Mouse (Mus musculus) cortical plate, adult 2 months (tissue): ENCODE results near the gene Pin1. TPM values are rescaled to one million over a fixed set of nuclear protein-coding genes. Genes with fewer than 3 reads are reported as not detected.

Experiments used
- H3K27ac ChIP-seq: fragments of 200-500 bp; 2 replicates; pipeline ENCODE4 v1.5.1; 2012; ENCODE audit warnings: low read length, control low read depth, inconsistent platforms; ENCODE audit not compliant: insufficient read depth
- H3K4me1 ChIP-seq: fragments of 200-500 bp; 2 replicates; pipeline ENCODE4 v1.6.1; 2011; ENCODE audit warnings: low read length; ENCODE audit not compliant: control insufficient read depth, insufficient read depth
- H3K4me3 ChIP-seq: fragments of 200-500 bp; 2 replicates; pipeline ENCODE4 v1.5.1; 2011; ENCODE audit warnings: mild to moderate bottlenecking, low read length, control low read depth; ENCODE audit not compliant: insufficient read depth
- CTCF ChIP-seq: fragments of 200-500 bp; IDR thresholded peaks from 2 replicates; pipeline ENCODE4 v1.5.1; 2011; ENCODE audit warnings: mild to moderate bottlenecking, control low read depth, low read length; ENCODE audit not compliant: insufficient read depth; ENCODE audit errors: extremely low read depth
- POLR2A ChIP-seq: fragments of 200-500 bp; IDR thresholded peaks from 2 replicates; pipeline ENCODE4 v1.6.1; 2011; ENCODE audit warnings: mild to moderate bottlenecking, low read length, control low read depth; ENCODE audit not compliant: insufficient read depth; ENCODE audit errors: extremely low read depth
- polyA plus RNA-seq: library from polyadenylated mRNA; depleted of rRNA; stranded (reverse); fragments of >200 nt; gene quantifications from 2 replicates; pipeline ENCODE4 v1.2.3, GENCODE M21; 2012

The Pin1 gene
- polyA plus RNA-seq, 1 experiment, result 47.1 TPM

- peaks cover 14% of the 10 kb centered on the region for H3K4me1 ChIP-seq
- no peak overlapping the region for H3K27ac ChIP-seq
- TF ChIP-seq POLR2A, result no peak
- no peak for TF ChIP-seq CTCF
- no peak overlapping the region for H3K4me3 ChIP-seq
Measured at GRCm38 (mm10) chr9:20692863-20693262, 41.0 kb downstream of the Pin1 start.

GRCm38 (mm10) chr9:20694721-20695235 lies 42.9 kb downstream of the Pin1 start:
- Histone ChIP-seq H3K27ac (peak overlapping the region; percentile 39; the same call in 1 of the 2 replicates), H3K4me1 (peaks cover 12% of the 10 kb centered on the region), H3K4me3 (no peak overlapping the region)
- TF ChIP-seq CTCF (no peak), POLR2A (no peak)

GRCm38 (mm10) chr9:20696107-20696712 lies 44.3 kb downstream of the Pin1 start:
- TF ChIP-seq CTCF (no peak), POLR2A (no peak)
- Histone ChIP-seq H3K27ac (no peak overlapping the region), H3K4me3 (no peak overlapping the region), H3K4me1 (peaks cover 12% of the 10 kb centered on the region)

- Histone ChIP-seq H3K4me3 (no peak overlapping the region), H3K4me1 (peaks cover 8% of the 10 kb centered on the region), H3K27ac (no peak overlapping the region; the same call in 1 of the 2 replicates)
- TF ChIP-seq CTCF (no peak), POLR2A (no peak)
Measured at GRCm38 (mm10) chr9:20697466-20697865, 45.6 kb downstream of the Pin1 start.

- peak overlapping the region; percentile 93 for H3K27ac ChIP-seq
- no peak overlapping the region for H3K4me3 ChIP-seq
- H3K4me1 ChIP-seq, result peaks cover 12% of the 10 kb centered on the region
- no peak for TF ChIP-seq CTCF
- TF ChIP-seq POLR2A, result no peak
Measured at GRCm38 (mm10) chr9:20703832-20704380, 52.0 kb downstream of the Pin1 start.

GRCm38 (mm10) chr9:20705420-20705819 lies 53.5 kb downstream of the Pin1 start:
- Histone ChIP-seq H3K4me1 (peaks cover 12% of the 10 kb centered on the region), H3K4me3 (no peak overlapping the region), H3K27ac (no peak overlapping the region)
- TF ChIP-seq CTCF (no peak), POLR2A (no peak)

GRCm38 (mm10) chr9:20705981-20706380 lies 54.1 kb downstream of the Pin1 start:
- Histone ChIP-seq H3K27ac (no peak overlapping the region), H3K4me1 (peaks cover 12% of the 10 kb centered on the region), H3K4me3 (no peak overlapping the region)
- TF ChIP-seq CTCF, result no peak
- no peak for TF ChIP-seq POLR2A

GRCm38 (mm10) chr9:20710471-20710870 lies 58.6 kb downstream of the Pin1 start:
- no peak for TF ChIP-seq POLR2A
- TF ChIP-seq CTCF, result no peak
- H3K4me1 ChIP-seq, result peaks cover 6% of the 10 kb centered on the region
- H3K4me3 ChIP-seq, result no peak overlapping the region
- H3K27ac ChIP-seq, result no peak overlapping the region

- Histone ChIP-seq H3K27ac (peak overlapping the region; percentile 66), H3K4me1 (peaks cover 6% of the 10 kb centered on the region), H3K4me3 (no peak overlapping the region)
- TF ChIP-seq POLR2A, result no peak
- TF ChIP-seq CTCF, result no peak
Measured at GRCm38 (mm10) chr9:20712934-20713477, 61.1 kb downstream of the Pin1 start.
